ENCODE assay signal across 14 mouse cellular contexts in the genomic region with DNA sequence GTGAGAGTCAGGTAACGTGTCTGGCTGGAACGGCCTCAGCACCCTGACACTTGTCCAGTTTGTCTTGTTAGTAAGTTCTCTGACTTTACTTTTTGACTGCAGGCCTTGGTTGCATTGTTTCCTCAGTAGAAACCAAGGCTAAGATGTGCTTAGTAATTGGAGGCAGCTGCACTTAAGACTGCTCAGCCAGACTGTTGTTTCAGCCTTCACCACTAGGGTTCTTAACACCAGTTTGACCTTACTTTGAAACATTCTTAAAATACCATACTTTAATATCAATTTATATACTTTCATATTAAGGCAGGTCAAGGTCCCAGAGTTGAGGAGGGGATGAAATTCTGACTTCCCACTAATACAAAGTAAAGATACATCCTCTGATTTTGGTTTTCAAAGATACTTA.
DNase-seq lines count a peak whose midpoint lies in the region; ATAC-seq and TF ChIP-seq lines count a peak whose summit lies in the region.
"Had no signal": no experiment of that assay in that cellular context is flagged by ENCODE, and none has a peak within 500 bp of the region (broad histone marks: within the 10 kb centered on the region; RNA-seq: fewer than 3 reads in every experiment).

No protein-coding gene starts in this region.

- H3K9me3 ChIP-seq in liver, postnatal 0 days (ENCODE audit: low read length), result no peaks in the 10 kb centered on the region
- H3K9me3 ChIP-seq: embryonic facial prominence, embryonic 13.5 days; intestine, embryonic 15.5 days; liver, embryonic 15.5 days had no signal

- H3K4me1 ChIP-seq in liver, postnatal 0 days (ENCODE audit: insufficient read depth), result peaks cover 2% of the 10 kb centered on the region; the same call in 1 of the 2 replicates

- TF ChIP-seq CTCF in liver, postnatal 0 days (IDR thresholded peaks at IDR 0.05; ENCODE audit: low read depth), result peak; percentile 46

- H3K27me3 ChIP-seq in liver, postnatal 0 days (ENCODE audit: insufficient read depth, low read length), result no peaks in the 10 kb centered on the region
- H3K27me3 ChIP-seq: embryonic facial prominence, embryonic 13.5 days; intestine, embryonic 15.5 days; liver, embryonic 15.5 days had no signal

- no peak for ATAC-seq in CD4-positive, CD25-positive, alpha-beta regulatory T cell, adult 4 months
- no peak for ATAC-seq in liver, postnatal 0 days
- ATAC-seq: activated CD4-positive, CD25-positive, alpha-beta regulatory T cell, adult 4 months; intestine, embryonic 15.5 days had no signal

- H3K36me3 ChIP-seq in liver, postnatal 0 days (replicated peaks; ENCODE audit: insufficient read depth, low read length), result no peaks in the 10 kb centered on the region
- H3K36me3 ChIP-seq: embryonic facial prominence, embryonic 13.5 days; intestine, embryonic 15.5 days; liver, embryonic 15.5 days had no signal

- no peak overlapping the region for H3K4me2 ChIP-seq in liver, postnatal 0 days (ENCODE audit: low read depth, low read length)
- H3K4me2 ChIP-seq: intestine, embryonic 15.5 days; liver, embryonic 15.5 days had no signal

- peak; percentile 12 for DNase-seq in CD4-positive, CD25-positive, alpha-beta regulatory T cell, adult 2 months (ENCODE audit: low read depth, low spot score)
- DNase-seq in liver, postnatal 0 days, result no peak
- DNase-seq in liver (no peak), NIH3T3 (ENCODE audit: low read depth) (peak; percentile 54)
- peak; percentile 67 for DNase-seq in forelimb bud, embryonic 11.5 days (ENCODE audit: low read depth, low spot score)
- DNase-seq in layer of hippocampus, postnatal 36 days, result no peak
- DNase-seq in yolk sac, embryonic 10.5 days (ENCODE audit: low spot score), result no peak
- DNase-seq: layer of hippocampus, adult 9-11 months; thymus, postnatal 36 days had no signal

- no peak overlapping the region for H3K27ac ChIP-seq in liver, postnatal 0 days (ENCODE audit: low read depth)
- H3K27ac ChIP-seq: liver, embryonic 15.5 days had no signal

- no peak overlapping the region for H3K4me3 ChIP-seq in liver, postnatal 0 days (ENCODE audit: low read depth, low read length)
- H3K4me3 ChIP-seq: embryonic facial prominence, embryonic 13.5 days; intestine, embryonic 15.5 days; liver, embryonic 15.5 days had no signal

- H3K9ac ChIP-seq in liver, postnatal 0 days (replicated peaks), result no peak overlapping the region
- H3K9ac ChIP-seq: embryonic facial prominence, embryonic 13.5 days; intestine, embryonic 15.5 days; liver, embryonic 15.5 days had no signal

- 89% methylated on average over 2 of the region's 2 CpGs for WGBS in liver, postnatal 0 days (ENCODE audit: insufficient replicate concordance)

- no peak for TF ChIP-seq EP300 in liver, postnatal 0 days (IDR thresholded peaks at IDR 0.05; ENCODE audit: low read depth)

Comparison
In these comparisons a context has a peak if more than half of its experiments do, and no peak if none do; other contexts are left out.
1. DNase-seq: peak in CD4-positive, CD25-positive, alpha-beta regulatory T cell, adult 2 months (single experiment), NIH3T3 (single experiment) and forelimb bud, embryonic 11.5 days (single experiment); none in liver, postnatal 0 days (single experiment), liver (single experiment), layer of hippocampus, postnatal 36 days (0 of 2) and yolk sac, embryonic 10.5 days (single experiment).